Mouse (Mus musculus): ENCODE results near the gene Tmem121.

Tmem121 gene

GRCm38 (mm10) chr12:113185442-113186291, at the start of gene Tmem121:
TSS of gene Tmem121 (plus strand) at chr12:113185930.
- peak; percentile 79 for DNase-seq

GRCm38 (mm10) chr12:113136492-113137020, 49.2 kb upstream of the Tmem121 start:
- no peak for DNase-seq

GRCm38 (mm10) chr12:113137260-113138213, 48.2 kb upstream of the Tmem121 start:
- no peak for DNase-seq

- no peak for DNase-seq
These were observed 47.4 kb upstream of the Tmem121 start for GRCm38 (mm10) chr12:113138291-113138690.

- DNase-seq, result no peak
These were observed 46.5 kb upstream of the Tmem121 start for GRCm38 (mm10) chr12:113138901-113139864.

- peak; percentile 96 for DNase-seq
These were observed 45.7 kb upstream of the Tmem121 start, which contains the start of gene Crip2 for GRCm38 (mm10) chr12:113139908-113140615. TSS of gene Crip2 (plus strand) at chr12:113140236.

GRCm38 (mm10) chr12:113140616-113141411, 44.9 kb upstream of the Tmem121 start:
- no peak for DNase-seq

GRCm38 (mm10) chr12:113141531-113141973, 44.2 kb upstream of the Tmem121 start:
- DNase-seq, result no peak

- peak; percentile 63 for DNase-seq
These were observed 43.4 kb upstream of the Tmem121 start for GRCm38 (mm10) chr12:113142021-113142975.

GRCm38 (mm10) chr12:113143164-113143563, 42.6 kb upstream of the Tmem121 start:
- no peak for DNase-seq

- peak; percentile 54 for DNase-seq
These were observed 41.6 kb upstream of the Tmem121 start for GRCm38 (mm10) chr12:113144001-113144756.

- DNase-seq, result no peak
These were observed 40.8 kb upstream of the Tmem121 start for GRCm38 (mm10) chr12:113144886-113145285.

- no peak for DNase-seq
These were observed 40.1 kb upstream of the Tmem121 start for GRCm38 (mm10) chr12:113145591-113145990.

- peak; percentile 80 for DNase-seq
These were observed 39.3 kb upstream of the Tmem121 start, which contains the start of gene Crip1 for GRCm38 (mm10) chr12:113146112-113147057. TSS of gene Crip1 (plus strand) at chr12:113146316.

GRCm38 (mm10) chr12:113147481-113147880, 38.2 kb upstream of the Tmem121 start:
- DNase-seq, result no peak

- no peak for DNase-seq
These were observed 37.2 kb upstream of the Tmem121 start for GRCm38 (mm10) chr12:113148381-113149035.

All from embryo, embryonic 11 days (tissue).